Mouse (Mus musculus) adrenal gland, adult 10 weeks (tissue): ENCODE measurements around the gene Gm10662. TPM values are rescaled to one million over a fixed set of nuclear protein-coding genes. Genes with fewer than 3 reads are reported as not detected.

Experiments used
- polyA plus RNA-seq: library from polyadenylated mRNA; stranded (reverse); fragments of 350-450 nt; fragmentation: Illumina TruSeq; extraction: RNeasy Lipid Tissue Mini Kit (QIAGEN cat#74804); gene quantifications from one replicate; pipeline ENCODE4 v1.2.3, GENCODE M21; 2014; ENCODE audit warnings: low read depth, low replicate concordance

The Gm10662 gene
- polyA plus RNA-seq, result not detected

DNA sequence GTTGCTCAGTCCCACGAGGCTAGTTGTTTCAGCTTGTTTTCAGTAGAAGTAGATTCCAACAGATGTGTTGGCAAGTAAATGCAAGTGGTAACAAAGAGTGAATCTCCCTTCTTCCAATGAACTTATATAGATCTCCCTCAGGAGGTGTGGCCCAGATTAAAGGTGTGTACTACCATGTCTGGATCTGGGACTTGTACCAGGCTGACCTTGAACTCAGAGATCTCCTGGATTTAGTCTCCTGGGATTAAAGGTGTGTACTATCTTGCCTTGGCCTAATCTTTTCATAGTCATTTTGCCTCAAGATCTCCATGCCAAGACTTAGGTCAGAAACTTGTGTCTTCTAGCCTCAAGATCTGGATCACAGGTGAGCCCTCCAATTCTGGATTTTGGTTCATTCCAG is at the start of gene Gm10662:
Gm10662 (minus strand) TSS at position 101 of the 400 bp plus-strand sequence.

Other genes starting within 250 kb of the Gm10662 start
- gene Gm4214, start 159.8 kb downstream of the Gm10662 start, polyA plus RNA-seq, result not detected
- gene Gm4216, start 124.6 kb downstream of the Gm10662 start, polyA plus RNA-seq, result not detected
- gene Vmn1r163, start 88.9 kb downstream of the Gm10662 start, polyA plus RNA-seq, result not detected
- gene Gm8720, start 77.0 kb downstream of the Gm10662 start, polyA plus RNA-seq, result not detected
- not detected for gene Vmn1r165, start 72.9 kb upstream of the Gm10662 start, polyA plus RNA-seq
- not detected for gene Vmn1r166, start 107.2 kb upstream of the Gm10662 start, polyA plus RNA-seq
- not detected for gene Gm6902, start 134.4 kb upstream of the Gm10662 start, polyA plus RNA-seq
- gene Nlrp4e, start 156.7 kb upstream of the Gm10662 start, polyA plus RNA-seq, result not detected
- gene Nlrp5, start 241.4 kb upstream of the Gm10662 start, polyA plus RNA-seq, result not detected